Mouse (Mus musculus) heart, adult 2 months (tissue): ENCODE results near the gene Ube2v1.

Source experiments
- CTCF ChIP-seq: fragments of 200-600 bp; IDR thresholded peaks from 2 replicates; pipeline ENCODE4 v1.8.1; 2022; ENCODE audit warnings: antibody characterized with exemption, mild to moderate bottlenecking, moderate library complexity
- POLR2A ChIP-seq: fragments of 200-500 bp; IDR thresholded peaks from 2 replicates; pipeline ENCODE4 v1.6.1; 2011; ENCODE audit warnings: mild to moderate bottlenecking, low read depth, low read length, control low read depth; ENCODE audit not compliant: insufficient read depth

GRCm38 (mm10) chr2:167578521-167578920, 53.4 kb downstream of the Ube2v1 start:
- TF ChIP-seq CTCF, result no peak
- TF ChIP-seq POLR2A, result no peak
